Mouse (Mus musculus): ENCODE results near the gene Tubb4b. TPM values are rescaled to one million over a fixed set of nuclear protein-coding genes. Genes with fewer than 3 reads are reported as not detected.

Gene Tubb4b
- polyA plus RNA-seq, 1 experiment from 2014 or later = 462 TPM

- Histone ChIP-seq H3K4me2 (no peak overlapping the region), H3K9me3 (replicated peaks) (no peaks in the 10 kb centered on the region), H3K9ac (replicated peaks) (no peak overlapping the region), H3K36me3 (no peaks in the 10 kb centered on the region), H3K27me3 (replicated peaks) (no peaks in the 10 kb centered on the region; the same call in 1 of the 2 replicates), H3K4me3 (replicated peaks) (no peak overlapping the region), H3K27ac (replicated peaks) (no peak overlapping the region), H3K4me1 (peaks cover 52% of the 10 kb centered on the region)
- WGBS = 68% methylated on average over 7 of the region's 7 CpGs
- ATAC-seq (ENCODE audit: low FRiP score) = no peak
These were observed 49.4 kb downstream of the Tubb4b start for GRCm38 (mm10) chr2:25174866-25175689.

- Histone ChIP-seq H3K4me3 (replicated peaks) (no peak overlapping the region), H3K9me3 (replicated peaks) (no peaks in the 10 kb centered on the region), H3K36me3 (no peaks in the 10 kb centered on the region), H3K9ac (replicated peaks) (no peak overlapping the region), H3K27me3 (replicated peaks) (no peaks in the 10 kb centered on the region), H3K4me1 (peaks cover 53% of the 10 kb centered on the region), H3K27ac (replicated peaks) (no peak overlapping the region), H3K4me2 (no peak overlapping the region)
- WGBS = 98% methylated on average over 4 of the region's 4 CpGs
- no peak for ATAC-seq (ENCODE audit: low FRiP score)
These were observed 50.7 kb downstream of the Tubb4b start for GRCm38 (mm10) chr2:25173821-25174220.

GRCm38 (mm10) chr2:25172629-25173028, 51.9 kb downstream of the Tubb4b start:
- H3K27ac ChIP-seq (replicated peaks) = no peak overlapping the region
- H3K4me3 ChIP-seq (replicated peaks) = no peak overlapping the region
- peaks cover 50% of the 10 kb centered on the region for H3K4me1 ChIP-seq
- no peaks in the 10 kb centered on the region for H3K36me3 ChIP-seq
- no peaks in the 10 kb centered on the region for H3K27me3 ChIP-seq (replicated peaks)
- no peaks in the 10 kb centered on the region for H3K9me3 ChIP-seq (replicated peaks)
- WGBS = 72% methylated on average over 8 of the region's 8 CpGs
- no peak overlapping the region for H3K9ac ChIP-seq (replicated peaks)
- no peak for ATAC-seq (ENCODE audit: low FRiP score)
- no peak overlapping the region for H3K4me2 ChIP-seq

Other genes with a start within 250 kb of the Tubb4b start
- 167 and 179 TPM in 2 replicates for gene Mrpl41, start 249.6 kb downstream of the Tubb4b start, polyA plus RNA-seq (2015; fragmentation: Nextera tagmentation; extraction: Ambion mirVana)
- gene Pnpla7, start 248.7 kb downstream of the Tubb4b start, polyA plus RNA-seq (2015; fragmentation: Nextera tagmentation; extraction: Ambion mirVana) = 2.8 and 5.0 TPM in 2 replicates
- 149 and 173 TPM in 2 replicates for gene Nsmf, start 170.3 kb downstream of the Tubb4b start, polyA plus RNA-seq (2015; fragmentation: Nextera tagmentation; extraction: Ambion mirVana)
- gene Entpd8, start 144.4 kb downstream of the Tubb4b start, polyA plus RNA-seq (2015; fragmentation: Nextera tagmentation; extraction: Ambion mirVana) = 0.43 TPM in 1 of 2 replicates, not detected in the other
- gene Noxa1, start 129.6 kb downstream of the Tubb4b start, polyA plus RNA-seq (2015; fragmentation: Nextera tagmentation; extraction: Ambion mirVana) = 0.52 TPM in 1 of 2 replicates, not detected in the other
- 15.0 and 16.8 TPM in 2 replicates for gene Nrarp, start 43.9 kb downstream of the Tubb4b start, polyA plus RNA-seq (2015; fragmentation: Nextera tagmentation; extraction: Ambion mirVana)
- 1.6 and 5.9 TPM in 2 replicates for gene Tor4a, start 27.8 kb downstream of the Tubb4b start, polyA plus RNA-seq (2015; fragmentation: Nextera tagmentation; extraction: Ambion mirVana)
- gene Nelfb, start 13.2 kb downstream of the Tubb4b start, polyA plus RNA-seq (2015; fragmentation: Nextera tagmentation; extraction: Ambion mirVana) = 101 and 105 TPM in 2 replicates
- not detected in 2 replicates for gene Stpg3, start 10.1 kb downstream of the Tubb4b start, polyA plus RNA-seq (2015; fragmentation: Nextera tagmentation; extraction: Ambion mirVana)
- gene Fam166a, start 6.0 kb downstream of the Tubb4b start, polyA plus RNA-seq (2015; fragmentation: Nextera tagmentation; extraction: Ambion mirVana) = not detected in 2 replicates
- gene Slc34a3, start 9.7 kb upstream of the Tubb4b start, polyA plus RNA-seq (2015; fragmentation: Nextera tagmentation; extraction: Ambion mirVana) = not detected in 2 replicates
- gene Rnf224, start 12.1 kb upstream of the Tubb4b start, polyA plus RNA-seq (2015; fragmentation: Nextera tagmentation; extraction: Ambion mirVana) = not detected in 2 replicates
- 158 and 190 TPM in 2 replicates for gene Rnf208, start 17.6 kb upstream of the Tubb4b start, polyA plus RNA-seq (2015; fragmentation: Nextera tagmentation; extraction: Ambion mirVana)
- gene Cysrt1, start 17.8 kb upstream of the Tubb4b start, polyA plus RNA-seq (2015; fragmentation: Nextera tagmentation; extraction: Ambion mirVana) = 0.36 and 0.47 TPM in 2 replicates
- gene AL732309.1, start 22.2 kb upstream of the Tubb4b start, polyA plus RNA-seq (2015; fragmentation: Nextera tagmentation; extraction: Ambion mirVana) = 4.3 and 4.6 TPM in 2 replicates
- gene Tmem203, start 30.7 kb upstream of the Tubb4b start, polyA plus RNA-seq (2015; fragmentation: Nextera tagmentation; extraction: Ambion mirVana) = 17.5 and 17.7 TPM in 2 replicates
- gene Tprn, start 37.9 kb upstream of the Tubb4b start, polyA plus RNA-seq (2015; fragmentation: Nextera tagmentation; extraction: Ambion mirVana) = 14.8 and 16.3 TPM in 2 replicates
- gene Ssna1, start 47.7 kb upstream of the Tubb4b start, polyA plus RNA-seq (2015; fragmentation: Nextera tagmentation; extraction: Ambion mirVana) = 177 and 183 TPM in 2 replicates
- 125 and 129 TPM in 2 replicates for gene Anapc2, start 47.8 kb upstream of the Tubb4b start, polyA plus RNA-seq (2015; fragmentation: Nextera tagmentation; extraction: Ambion mirVana)
- gene Tmem210, start 63.4 kb upstream of the Tubb4b start, polyA plus RNA-seq (2015; fragmentation: Nextera tagmentation; extraction: Ambion mirVana) = not detected in 2 replicates
- gene Lrrc26, start 65.2 kb upstream of the Tubb4b start, polyA plus RNA-seq (2015; fragmentation: Nextera tagmentation; extraction: Ambion mirVana) = 0.22 and 0.26 TPM in 2 replicates
- 58.0 and 68.4 TPM in 2 replicates for gene Grin1, start 94.5 kb upstream of the Tubb4b start, polyA plus RNA-seq (2015; fragmentation: Nextera tagmentation; extraction: Ambion mirVana)
- 43.5 and 46.6 TPM in 2 replicates for gene Man1b1, start 107.6 kb upstream of the Tubb4b start, polyA plus RNA-seq (2015; fragmentation: Nextera tagmentation; extraction: Ambion mirVana)
- 24.2 and 27.3 TPM in 2 replicates for gene Dpp7, start 131.7 kb upstream of the Tubb4b start, polyA plus RNA-seq (2015; fragmentation: Nextera tagmentation; extraction: Ambion mirVana)
- gene Uap1l1, start 141.0 kb upstream of the Tubb4b start, polyA plus RNA-seq (2015; fragmentation: Nextera tagmentation; extraction: Ambion mirVana) = 8.5 and 14.0 TPM in 2 replicates
- 10.6 and 16.3 TPM in 2 replicates for gene Sapcd2, start 147.6 kb upstream of the Tubb4b start, polyA plus RNA-seq (2015; fragmentation: Nextera tagmentation; extraction: Ambion mirVana)
- gene Entpd2, start 171.2 kb upstream of the Tubb4b start, polyA plus RNA-seq (2015; fragmentation: Nextera tagmentation; extraction: Ambion mirVana) = 9.6 TPM in 2 replicates
- gene Npdc1, start 174.6 kb upstream of the Tubb4b start, polyA plus RNA-seq (2015; fragmentation: Nextera tagmentation; extraction: Ambion mirVana) = 398 and 483 TPM in 2 replicates
- gene Fut7, start 198.6 kb upstream of the Tubb4b start, polyA plus RNA-seq (2015; fragmentation: Nextera tagmentation; extraction: Ambion mirVana) = 0.13 and 0.38 TPM in 2 replicates
- gene Abca2, start 204.0 kb upstream of the Tubb4b start, polyA plus RNA-seq (2015; fragmentation: Nextera tagmentation; extraction: Ambion mirVana) = 11.2 and 13.4 TPM in 2 replicates
- 1.8 and 2.0 TPM in 2 replicates for gene Clic3, start 232.1 kb upstream of the Tubb4b start, polyA plus RNA-seq (2015; fragmentation: Nextera tagmentation; extraction: Ambion mirVana)
- gene Paxx, start 236.4 kb upstream of the Tubb4b start, polyA plus RNA-seq (2015; fragmentation: Nextera tagmentation; extraction: Ambion mirVana) = 100 and 120 TPM in 2 replicates
- 40.1 and 116 TPM in 2 replicates for gene Ptgds, start 245.3 kb upstream of the Tubb4b start, polyA plus RNA-seq (2015; fragmentation: Nextera tagmentation; extraction: Ambion mirVana)

Measured in neural tube, embryonic 15.5 days (tissue).